8 mouse cellular contexts compared by ENCODE assay signal in genomic region chr6:122741460-122742227, GRCm38 (mm10). TPM values are rescaled to one million over a fixed set of nuclear protein-coding genes. Genes with fewer than 3 reads are reported as not detected.
A peak's percentile ranks its signal among the peaks of the same experiment; 100 is the strongest.
DNase-seq lines count a peak whose midpoint lies in the region; ATAC-seq lines count a peak whose summit lies in the region.

No protein-coding gene starts in this region.

- H3K4me1 ChIP-seq in kidney, embryonic 16.5 days (ENCODE audit: insufficient read depth, low read length), result peaks cover 4% of the 10 kb centered on the region; the same call in 1 of the 2 replicates
- H3K4me1 ChIP-seq in embryonic facial prominence, embryonic 12.5 days, result peaks cover 4% of the 10 kb centered on the region; the same call in 1 of the 2 replicates
- H3K4me1 ChIP-seq in limb, embryonic 11.5 days (ENCODE audit: control insufficient read depth, insufficient read depth, low read length), result no peaks in the 10 kb centered on the region
- H3K4me1 ChIP-seq in neural tube, embryonic 13.5 days (replicated peaks), result peaks cover 23% of the 10 kb centered on the region

- DNase-seq in kidney, postnatal 10 days, result no peak
- DNase-seq in Muller cell, postnatal 12 days (ENCODE audit: inconsistent ontology term), result peak; percentile 54
- peak; percentile 55 for DNase-seq in limb, embryonic 11.5 days (ENCODE audit: low spot score)
- DNase-seq in ovary, adult 18-20 months (ENCODE audit: low spot score), result no peak
- DNase-seq in gastrocnemius, postnatal 10 days, result no peak

- H3K9me3 ChIP-seq in kidney, embryonic 16.5 days (ENCODE audit: low read length), result no peaks in the 10 kb centered on the region
- H3K9me3 ChIP-seq in embryonic facial prominence, embryonic 12.5 days, result no peaks in the 10 kb centered on the region
- H3K9me3 ChIP-seq in limb, embryonic 11.5 days (ENCODE audit: control insufficient read depth, low read length), result no peaks in the 10 kb centered on the region
- no peaks in the 10 kb centered on the region for H3K9me3 ChIP-seq in neural tube, embryonic 13.5 days

- 5% methylated on average over 25 of the region's 25 CpGs for WGBS in kidney, embryonic 16.5 days
- WGBS in embryonic facial prominence, embryonic 12.5 days, result 3% methylated on average over 25 of the region's 25 CpGs
- 2% methylated on average over 25 of the region's 25 CpGs for WGBS in limb, embryonic 11.5 days
- WGBS in neural tube, embryonic 13.5 days, result 2% methylated on average over 25 of the region's 25 CpGs

- H3K4me2 ChIP-seq in kidney, embryonic 16.5 days (replicated peaks; ENCODE audit: low read depth, low read length), result peak overlapping the region; percentile 72
- H3K4me2 ChIP-seq in embryonic facial prominence, embryonic 12.5 days (replicated peaks), result peak overlapping the region; percentile 73
- H3K4me2 ChIP-seq in limb, embryonic 11.5 days (ENCODE audit: low read depth, severe bottlenecking), result peak overlapping the region; percentile 53
- H3K4me2 ChIP-seq in neural tube, embryonic 13.5 days, result peak overlapping the region; percentile 70

- no peak for ATAC-seq in kidney, embryonic 16.5 days (ENCODE audit: low FRiP score, low TSS enrichment)
- no peak for ATAC-seq in embryonic facial prominence, embryonic 12.5 days (ENCODE audit: insufficient number of reproducible peaks, insufficient read depth, low FRiP score, low TSS enrichment)
- ATAC-seq in limb, embryonic 11.5 days (ENCODE audit: insufficient number of reproducible peaks, low FRiP score, low TSS enrichment, low read depth), result no peak
- ATAC-seq in neural tube, embryonic 13.5 days (ENCODE audit: low read depth), result peak; percentile 45; the same call in 1 of the 2 replicates

- no peak overlapping the region for H3K27ac ChIP-seq in kidney, embryonic 16.5 days (ENCODE audit: low read length)
- no peak overlapping the region for H3K27ac ChIP-seq in embryonic facial prominence, embryonic 12.5 days
- no peak overlapping the region for H3K27ac ChIP-seq in limb, embryonic 11.5 days (replicated peaks; ENCODE audit: low read depth, low read length)
- no peak overlapping the region for H3K27ac ChIP-seq in neural tube, embryonic 13.5 days (replicated peaks)

- peaks cover 37% of the 10 kb centered on the region for H3K27me3 ChIP-seq in kidney, embryonic 16.5 days (ENCODE audit: insufficient read depth, low read length)
- peaks cover 36% of the 10 kb centered on the region for H3K27me3 ChIP-seq in embryonic facial prominence, embryonic 12.5 days
- peaks cover 21% of the 10 kb centered on the region; the same call in 1 of the 2 replicates for H3K27me3 ChIP-seq in limb, embryonic 11.5 days (ENCODE audit: control insufficient read depth, insufficient read depth, low read length)
- H3K27me3 ChIP-seq in neural tube, embryonic 13.5 days, result peaks cover 47% of the 10 kb centered on the region

- H3K36me3 ChIP-seq in kidney, embryonic 16.5 days (ENCODE audit: insufficient read depth, low read length), result no peaks in the 10 kb centered on the region
- no peaks in the 10 kb centered on the region for H3K36me3 ChIP-seq in embryonic facial prominence, embryonic 12.5 days
- H3K36me3 ChIP-seq in limb, embryonic 11.5 days (ENCODE audit: control insufficient read depth, insufficient read depth, low read length), result no peaks in the 10 kb centered on the region
- H3K36me3 ChIP-seq in neural tube, embryonic 13.5 days, result no peaks in the 10 kb centered on the region

- H3K4me3 ChIP-seq in kidney, embryonic 16.5 days (ENCODE audit: low read length), result peak overlapping the region; percentile 56
- peak overlapping the region; percentile 49 for H3K4me3 ChIP-seq in embryonic facial prominence, embryonic 12.5 days
- H3K4me3 ChIP-seq in limb, embryonic 11.5 days (ENCODE audit: low read depth, low read length), result peak overlapping the region; percentile 45
- peak overlapping the region; percentile 53 for H3K4me3 ChIP-seq in neural tube, embryonic 13.5 days

- peak overlapping the region; percentile 55 for H3K9ac ChIP-seq in kidney, embryonic 16.5 days (replicated peaks; ENCODE audit: low read length)
- H3K9ac ChIP-seq in embryonic facial prominence, embryonic 12.5 days, result peak overlapping the region; percentile 16
- peak overlapping the region; percentile 43 for H3K9ac ChIP-seq in limb, embryonic 11.5 days (ENCODE audit: low read length)
- H3K9ac ChIP-seq in neural tube, embryonic 13.5 days, result peak overlapping the region; percentile 71

RNA-seq across cellular contexts. Expression of gene Nanog, which starts 34.4 kb away (rescaled TPM):
- 0.12 TPM in 1 of 2 replicates, not detected in the other for polyA plus RNA-seq in kidney, embryonic 16.5 days (2015; fragmentation: Nextera tagmentation; extraction: Ambion mirVana)
- polyA plus RNA-seq in embryonic facial prominence, embryonic 12.5 days (2016; fragmentation: Nextera tagmentation; extraction: Ambion mirVana), result 0.33 and 0.59 TPM in 2 replicates
- 0.07 and 0.09 TPM in 2 replicates for polyA plus RNA-seq in limb, embryonic 11.5 days (2014; fragmentation: Nextera tagmentation; extraction: Ambion mirVana)
- 0.15 TPM in 2 replicates for polyA plus RNA-seq in neural tube, embryonic 13.5 days (2015; fragmentation: Nextera tagmentation; extraction: Ambion mirVana)
- total RNA-seq in gastrocnemius, postnatal 10 days (2021), result not detected

RNA-seq across cellular contexts. Expression of gene Slc2a3, which starts 59.8 kb away (rescaled TPM):
- polyA plus RNA-seq in kidney, embryonic 16.5 days (2015; fragmentation: Nextera tagmentation; extraction: Ambion mirVana), result 8.6 and 9.6 TPM in 2 replicates
- polyA plus RNA-seq in embryonic facial prominence, embryonic 12.5 days (2016; fragmentation: Nextera tagmentation; extraction: Ambion mirVana), result 31.5 and 32.7 TPM in 2 replicates
- 72.9 and 74.1 TPM in 2 replicates for polyA plus RNA-seq in limb, embryonic 11.5 days (2014; fragmentation: Nextera tagmentation; extraction: Ambion mirVana)
- polyA plus RNA-seq in neural tube, embryonic 13.5 days (2015; fragmentation: Nextera tagmentation; extraction: Ambion mirVana), result 22.5 and 27.5 TPM in 2 replicates
- 1 to 10 TPM; 2.2 to 3.8 TPM for total RNA-seq in gastrocnemius, postnatal 10 days (2021)

Comparison
In these comparisons a context has a peak if more than half of its experiments do, and no peak if none do; other contexts are left out.
1. H3K9ac ChIP-seq: peak in every context shown above with its lines; median percentile 71 in neural tube, embryonic 13.5 days; 55 in kidney, embryonic 16.5 days; 43 in limb, embryonic 11.5 days; 16 in embryonic facial prominence, embryonic 12.5 days.
2. DNase-seq: peak in Muller cell, postnatal 12 days (single experiment) and limb, embryonic 11.5 days (single experiment); none in kidney, postnatal 10 days (single experiment), ovary, adult 18-20 months (single experiment) and gastrocnemius, postnatal 10 days (single experiment).
3. Peak in every context shown above with its lines, with median percentiles within 50 percentile points of each other: H3K4me2 ChIP-seq and H3K4me3 ChIP-seq.